Mouse (Mus musculus) cerebellum, adult 2 months (tissue): ENCODE data around the gene Cyth4. TPM values are rescaled to one million over a fixed set of nuclear protein-coding genes. Genes with fewer than 3 reads are reported as not detected.

Experiments used
- DNase-seq, 2 experiments: peaks; one replicate each; pipeline ENCODE4 v3.0.0; 2021
- H3K27ac ChIP-seq: fragments of 200-500 bp; 2 replicates; pipeline ENCODE4 v1.5.1; 2012; ENCODE audit warnings: low read length, control low read depth, inconsistent platforms; ENCODE audit not compliant: insufficient read depth
- H3K27me3 ChIP-seq: fragments of 200-500 bp; 2 replicates; pipeline ENCODE4 v1.6.1; 2012; ENCODE audit warnings: inconsistent platforms, mild to moderate bottlenecking, low read length, moderate library complexity; ENCODE audit not compliant: control insufficient read depth, insufficient read depth
- H3K4me1 ChIP-seq: fragments of 200-500 bp; 2 replicates; pipeline ENCODE4 v1.6.1; 2011; ENCODE audit warnings: low read length; ENCODE audit not compliant: control insufficient read depth, insufficient read depth
- H3K4me3 ChIP-seq: fragments of 200-500 bp; replicated peaks from 2 replicates; pipeline ENCODE3; 2011; ENCODE audit warnings: mild to moderate bottlenecking, low read depth, low read length, control low read depth; ENCODE audit not compliant: insufficient read depth
- CTCF ChIP-seq: fragments of 200-500 bp; IDR thresholded peaks from 2 replicates; pipeline ENCODE4 v1.5.1; 2011; ENCODE audit warnings: low read depth, mild to moderate bottlenecking, control low read depth, low read length, moderate library complexity, borderline replicate concordance; ENCODE audit not compliant: insufficient read depth
- POLR2A ChIP-seq: fragments of 200-500 bp; IDR thresholded peaks from 2 replicates; pipeline ENCODE4 v1.6.1; 2011; ENCODE audit warnings: low read length, control low read depth, borderline replicate concordance; ENCODE audit not compliant: insufficient read depth
- WGBS: fragments of 180-500 bp; shearing (Covaris S2); methylation state at CpG from one replicate; pipeline ENCODE4 v1.1.7; 2018; 5-methylcytosine and 5-hydroxymethylcytosine counted together
- polyA plus RNA-seq: library from polyadenylated mRNA; depleted of rRNA; stranded (reverse); fragments of >200 nt; gene quantifications from 2 replicates; pipeline ENCODE4 v1.2.3, GENCODE M21; 2012

Cyth4 gene
- polyA plus RNA-seq, 1 experiment: 4.6 TPM

- no peak overlapping the region for H3K27ac ChIP-seq
- WGBS: 67% methylated on average over 12 of the region's 12 CpGs
- no peak for DNase-seq
- peaks cover 8% of the 10 kb centered on the region for H3K4me1 ChIP-seq
- no peaks in the 10 kb centered on the region for H3K27me3 ChIP-seq
- H3K4me3 ChIP-seq: no peak overlapping the region
- TF ChIP-seq POLR2A (no peak), CTCF (no peak)
Measured at GRCm38 (mm10) chr15:78610705-78611462, 14.0 kb downstream of the Cyth4 start.

GRCm38 (mm10) chr15:78614536-78614935, 17.7 kb downstream of the Cyth4 start:
- H3K27ac ChIP-seq: no peak overlapping the region
- 95% methylated on average over 7 of the region's 7 CpGs for WGBS
- no peaks in the 10 kb centered on the region for H3K4me1 ChIP-seq
- no peak for TF ChIP-seq POLR2A
- TF ChIP-seq CTCF: no peak
- no peak for DNase-seq
- H3K27me3 ChIP-seq: no peaks in the 10 kb centered on the region
- no peak overlapping the region for H3K4me3 ChIP-seq

- no peak for DNase-seq
- no peak overlapping the region for H3K27ac ChIP-seq
- H3K4me1 ChIP-seq: no peaks in the 10 kb centered on the region
- WGBS: 47% methylated on average over 2 of the region's 2 CpGs
- TF ChIP-seq POLR2A: no peak
- TF ChIP-seq CTCF: no peak
- H3K4me3 ChIP-seq: no peak overlapping the region
- no peaks in the 10 kb centered on the region for H3K27me3 ChIP-seq
Measured at GRCm38 (mm10) chr15:78616973-78617372, 20.1 kb downstream of the Cyth4 start.

GRCm38 (mm10) chr15:78623426-78623825, 26.6 kb downstream of the Cyth4 start:
- H3K4me1 ChIP-seq: peaks cover 17% of the 10 kb centered on the region
- TF ChIP-seq POLR2A: no peak
- peak; percentile 90 for TF ChIP-seq CTCF
- no peak overlapping the region for H3K27ac ChIP-seq
- H3K4me3 ChIP-seq: no peak overlapping the region
- no peaks in the 10 kb centered on the region for H3K27me3 ChIP-seq
- WGBS: 45% methylated on average over 5 of the region's 5 CpGs
- DNase-seq: peak; percentile 54 to 72

GRCm38 (mm10) chr15:78624431-78624950, 27.6 kb downstream of the Cyth4 start:
- DNase-seq: peak; percentile 69 to 79
- Histone ChIP-seq H3K27me3 (no peaks in the 10 kb centered on the region), H3K4me3 (no peak overlapping the region), H3K27ac (0 out of 2 replicates have a peak overlapping the region, but pooled peaks have one; percentile 9), H3K4me1 (peaks cover 17% of the 10 kb centered on the region)
- 9% methylated on average over 13 of the region's 13 CpGs for WGBS
- TF ChIP-seq CTCF: no peak
- no peak for TF ChIP-seq POLR2A

GRCm38 (mm10) chr15:78624961-78625360, 28.1 kb downstream of the Cyth4 start:
- H3K4me3 ChIP-seq: no peak overlapping the region
- no peak for DNase-seq
- H3K27me3 ChIP-seq: no peaks in the 10 kb centered on the region
- peaks cover 17% of the 10 kb centered on the region for H3K4me1 ChIP-seq
- no peak overlapping the region for H3K27ac ChIP-seq
- WGBS: 35% methylated on average over 3 of the region's 3 CpGs
- no peak for TF ChIP-seq CTCF

GRCm38 (mm10) chr15:78626285-78626684, 29.4 kb downstream of the Cyth4 start:
- TF ChIP-seq CTCF (no peak), POLR2A (no peak)
- no peak for DNase-seq
- WGBS: 32% methylated on average over 13 of the region's 13 CpGs
- Histone ChIP-seq H3K27me3 (no peaks in the 10 kb centered on the region), H3K4me3 (no peak overlapping the region), H3K27ac (no peak overlapping the region), H3K4me1 (peaks cover 17% of the 10 kb centered on the region)

GRCm38 (mm10) chr15:78632387-78632786, 35.5 kb downstream of the Cyth4 start:
- no peak overlapping the region for H3K4me3 ChIP-seq
- no peak overlapping the region for H3K27ac ChIP-seq
- 55% methylated on average over 2 of the region's 2 CpGs for WGBS
- no peaks in the 10 kb centered on the region for H3K27me3 ChIP-seq
- TF ChIP-seq POLR2A (no peak), CTCF (no peak)
- no peaks in the 10 kb centered on the region; the same call in 1 of the 2 replicates for H3K4me1 ChIP-seq
- no peak for DNase-seq
